Mouse (Mus musculus): Measurements from ENCODE around the gene Gm12216. TPM values are rescaled to one million over a fixed set of nuclear protein-coding genes. Genes with fewer than 3 reads are reported as not detected.

The Gm12216 gene
- total RNA-seq, 2 experiments from 2014 or later = 3.0 to 5.9 TPM

DNA sequence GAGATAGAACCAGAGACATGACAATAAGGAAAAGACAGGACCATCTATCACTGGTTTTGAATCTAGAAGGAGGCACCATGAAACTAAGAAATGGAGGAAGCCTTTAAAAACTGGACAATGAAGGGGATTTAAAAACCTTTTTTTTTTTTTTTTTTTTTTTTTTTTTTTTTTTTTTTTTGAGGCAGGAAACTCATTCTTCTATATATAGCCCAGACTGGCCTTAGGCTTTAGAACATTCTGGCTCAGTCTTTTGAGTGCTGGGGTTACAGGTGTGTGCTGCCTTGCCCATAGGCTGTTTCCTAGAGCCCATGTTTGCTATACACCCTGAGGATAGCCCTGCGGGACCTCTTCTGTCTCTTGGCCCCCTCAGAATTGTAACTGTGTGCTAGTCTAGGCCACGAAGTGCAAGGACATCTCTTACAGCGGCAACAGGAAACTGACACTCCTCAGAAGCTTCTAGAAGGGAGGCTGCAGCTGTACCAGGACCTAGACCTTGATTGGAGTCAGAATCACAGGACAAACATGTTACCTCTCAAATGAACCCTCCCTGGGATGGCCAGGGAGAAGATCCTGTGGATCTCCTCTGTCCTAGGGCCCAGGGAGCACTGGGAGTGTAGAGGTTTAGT is 73.6 kb downstream of the Gm12216 start:
- H3K27ac ChIP-seq = no peak overlapping the region
- DNase-seq (ENCODE audit: extremely low spot score in 1 of 2, low spot score in 2 of 2) = no peak
- intact Hi-C loops (cut with DNase I) = no loop called here
- no peak for TF ChIP-seq CTCF (IDR thresholded peaks at IDR 0.05)
- H3K4me3 ChIP-seq = no peak overlapping the region

DNA sequence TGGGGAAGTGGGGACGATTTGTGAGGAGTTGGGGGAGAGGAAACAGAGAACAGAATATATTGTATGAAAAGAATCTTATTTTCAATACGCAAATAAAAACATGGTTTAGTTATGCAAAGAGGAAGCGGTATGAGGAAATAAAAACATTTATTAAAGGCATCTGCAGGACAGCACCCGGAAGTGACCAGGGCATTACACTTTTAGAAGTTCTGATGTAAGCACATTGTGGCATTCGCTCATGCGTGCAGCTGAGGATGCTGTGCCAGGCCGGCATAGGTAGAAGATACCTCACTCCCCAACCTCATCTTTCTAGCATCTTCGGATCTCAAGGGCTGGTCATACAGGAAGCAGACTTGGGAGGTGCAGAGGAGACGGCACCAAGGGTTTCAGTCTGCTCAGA is 75.8 kb downstream of the Gm12216 start:
- Histone ChIP-seq H3K4me3 (no peak overlapping the region), H3K27ac (no peak overlapping the region)
- intact Hi-C loops (cut with DNase I) = no loop called here
- TF ChIP-seq CTCF (IDR thresholded peaks at IDR 0.05) = no peak
- no peak for DNase-seq (ENCODE audit: extremely low spot score in 1 of 2, low spot score in 2 of 2)

DNA sequence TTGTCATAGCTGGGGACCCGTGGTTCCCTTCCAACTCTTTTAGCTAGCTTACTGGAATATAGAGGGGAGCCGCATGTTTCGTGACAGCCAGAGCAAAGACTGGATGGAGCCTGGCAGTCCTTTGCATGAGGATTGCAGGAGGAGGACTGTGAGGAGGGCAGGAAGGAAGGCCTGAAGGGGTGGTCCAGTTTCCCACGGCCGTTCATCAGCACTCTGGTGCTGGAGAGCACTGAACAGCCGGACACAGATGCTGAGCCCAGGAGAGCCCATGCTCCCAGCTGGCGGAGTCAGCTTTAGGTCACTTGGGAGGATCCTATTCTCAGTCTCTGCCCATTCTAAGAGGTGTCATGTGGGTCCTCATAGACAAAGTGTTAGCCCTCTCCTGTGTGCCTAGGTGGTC is 77.1 kb downstream of the Gm12216 start:
- H3K27ac ChIP-seq = no peak overlapping the region
- intact Hi-C loops (cut with DNase I) = no loop called here
- no peak for DNase-seq (ENCODE audit: extremely low spot score in 1 of 2, low spot score in 2 of 2)

DNA sequence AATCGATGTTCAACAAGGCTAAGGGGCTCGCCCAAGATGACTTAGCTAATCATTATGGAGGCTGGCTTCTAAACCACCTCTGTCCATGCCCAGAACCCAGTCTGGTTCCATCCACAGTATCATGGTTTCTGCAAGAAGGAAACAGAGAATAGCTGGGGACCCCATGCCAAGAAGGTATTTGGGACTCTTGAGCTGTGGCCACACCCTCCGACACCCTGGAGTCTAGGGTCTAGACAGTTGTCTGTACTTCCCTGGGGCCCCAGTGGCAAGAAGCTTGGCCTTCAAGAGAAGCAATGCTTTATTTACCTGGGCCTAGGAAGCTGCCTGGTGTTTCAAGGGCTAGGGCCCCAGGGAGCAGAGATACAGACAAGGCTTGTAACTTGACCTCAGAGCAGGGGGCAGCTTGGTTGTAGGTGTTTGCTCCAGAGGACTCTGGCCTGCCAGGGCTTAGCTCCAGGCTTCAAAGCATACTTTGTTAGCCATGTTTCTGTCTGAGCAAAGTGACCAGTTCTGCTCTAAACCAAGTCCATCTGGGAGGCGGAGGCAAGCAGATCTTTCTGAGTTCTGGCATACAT is 77.8 kb downstream of the Gm12216 start:
- no peak for DNase-seq (ENCODE audit: extremely low spot score in 1 of 2, low spot score in 2 of 2)
- intact Hi-C loops (cut with DNase I) = no loop called here
- TF ChIP-seq CTCF (IDR thresholded peaks at IDR 0.05) = no peak
- H3K4me3 ChIP-seq = no peak overlapping the region
- H3K27ac ChIP-seq = no peak overlapping the region

More for the DNA sequence above, 77.1 kb downstream of the Gm12216 start:
- no peak overlapping the region for H3K4me3 ChIP-seq
- no peak for TF ChIP-seq CTCF (IDR thresholded peaks at IDR 0.05)

DNA sequence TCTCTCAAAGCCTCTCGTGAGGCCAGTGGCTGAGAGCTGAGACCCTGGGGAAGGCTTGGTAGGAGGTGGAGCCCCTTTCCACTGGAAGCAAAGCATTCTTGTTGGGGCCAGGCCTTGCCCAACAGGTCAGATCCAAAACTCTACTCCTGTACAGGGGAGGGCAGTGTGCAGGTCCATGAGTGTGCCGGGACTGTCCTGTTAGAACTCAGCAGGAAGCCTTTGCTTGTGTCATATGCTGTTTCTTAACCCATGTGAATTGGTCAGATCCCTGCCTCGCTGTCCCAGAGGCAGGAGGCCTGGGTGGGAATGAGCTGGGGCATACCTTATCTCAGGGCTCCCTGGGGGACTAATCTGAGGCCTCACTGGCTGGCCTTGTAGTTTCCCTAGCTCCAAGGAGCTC is 78.8 kb downstream of the Gm12216 start:
- no peak for DNase-seq (ENCODE audit: extremely low spot score in 1 of 2, low spot score in 2 of 2)
- no peak for TF ChIP-seq CTCF (IDR thresholded peaks at IDR 0.05)
- intact Hi-C loops (cut with DNase I) = no loop called here
- H3K27ac ChIP-seq = no peak overlapping the region
- H3K4me3 ChIP-seq = no peak overlapping the region

DNA sequence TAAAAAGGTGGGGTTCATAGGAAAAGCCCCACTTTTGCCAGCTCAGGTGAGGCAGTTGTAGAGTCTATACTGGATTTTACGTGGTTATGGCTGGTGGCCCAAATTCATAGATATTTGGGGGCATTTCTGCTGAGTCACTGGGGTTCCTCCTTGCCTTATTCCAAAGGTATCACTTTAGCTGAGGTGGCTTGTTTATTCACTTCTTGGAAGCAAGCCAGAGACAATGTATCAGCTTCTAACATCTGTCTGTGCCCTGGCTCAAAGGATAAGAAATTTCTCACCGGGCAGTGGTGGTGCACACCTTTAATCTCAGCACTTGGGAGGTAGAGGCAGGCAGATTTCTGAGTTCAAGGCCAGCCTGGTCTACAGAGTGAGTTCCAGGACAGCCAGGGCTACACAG is 79.2 kb downstream of the Gm12216 start:
- H3K27ac ChIP-seq = no peak overlapping the region
- H3K4me3 ChIP-seq = no peak overlapping the region
- no peak for DNase-seq (ENCODE audit: extremely low spot score in 1 of 2, low spot score in 2 of 2)
- intact Hi-C loops (cut with DNase I) = no loop called here
- TF ChIP-seq CTCF (IDR thresholded peaks at IDR 0.05) = no peak

DNA sequence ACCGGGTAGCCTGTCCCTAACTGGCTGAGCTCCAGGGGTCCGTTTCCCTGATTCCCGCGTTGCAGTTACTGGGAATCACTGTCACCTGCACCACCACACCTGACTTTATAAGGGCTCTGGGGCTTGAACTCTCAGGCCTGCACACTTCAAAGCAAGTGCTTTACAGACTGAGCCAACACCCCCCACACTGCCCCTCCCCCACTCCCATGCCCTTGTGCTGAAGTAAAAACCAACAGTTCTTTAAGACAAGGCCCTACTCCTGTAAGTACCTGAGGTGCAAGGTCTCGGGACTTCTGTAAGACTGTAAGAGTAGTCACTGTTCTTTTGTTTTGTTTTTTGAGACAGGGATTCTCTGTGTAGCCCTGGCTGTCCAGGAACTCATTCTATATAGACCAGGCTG is 80.6 kb downstream of the Gm12216 start:
- no peak for TF ChIP-seq CTCF (IDR thresholded peaks at IDR 0.05)
- intact Hi-C loops (cut with DNase I) = no loop called here
- DNase-seq (ENCODE audit: extremely low spot score in 1 of 2, low spot score in 2 of 2) = no peak
- Histone ChIP-seq H3K27ac (no peak overlapping the region), H3K4me3 (no peak overlapping the region)

DNA sequence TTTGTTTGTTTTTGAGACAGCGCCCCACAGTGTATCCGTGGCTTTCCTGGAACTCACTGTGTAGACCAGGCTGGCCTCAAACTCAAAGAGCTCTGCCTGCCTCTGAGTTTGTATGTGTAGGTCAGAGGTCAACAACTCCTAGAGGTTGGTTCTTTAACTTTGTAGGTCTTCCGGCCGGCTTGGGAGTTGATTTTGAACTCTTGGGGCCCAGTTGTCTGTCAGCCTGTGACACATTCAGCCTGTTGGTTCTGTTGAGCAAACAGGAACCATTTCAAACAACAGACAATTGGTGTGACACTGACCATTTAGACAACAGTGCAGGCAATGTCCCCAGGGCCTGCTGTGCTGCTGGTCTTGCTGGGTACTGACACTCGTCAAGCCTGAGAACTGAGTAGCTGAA is 81.3 kb downstream of the Gm12216 start:
- DNase-seq (ENCODE audit: extremely low spot score in 1 of 2, low spot score in 2 of 2) = no peak
- Histone ChIP-seq H3K27ac (no peak overlapping the region), H3K4me3 (no peak overlapping the region)
- intact Hi-C loops (cut with DNase I) = no loop called here
- no peak for TF ChIP-seq CTCF (IDR thresholded peaks at IDR 0.05)

DNA sequence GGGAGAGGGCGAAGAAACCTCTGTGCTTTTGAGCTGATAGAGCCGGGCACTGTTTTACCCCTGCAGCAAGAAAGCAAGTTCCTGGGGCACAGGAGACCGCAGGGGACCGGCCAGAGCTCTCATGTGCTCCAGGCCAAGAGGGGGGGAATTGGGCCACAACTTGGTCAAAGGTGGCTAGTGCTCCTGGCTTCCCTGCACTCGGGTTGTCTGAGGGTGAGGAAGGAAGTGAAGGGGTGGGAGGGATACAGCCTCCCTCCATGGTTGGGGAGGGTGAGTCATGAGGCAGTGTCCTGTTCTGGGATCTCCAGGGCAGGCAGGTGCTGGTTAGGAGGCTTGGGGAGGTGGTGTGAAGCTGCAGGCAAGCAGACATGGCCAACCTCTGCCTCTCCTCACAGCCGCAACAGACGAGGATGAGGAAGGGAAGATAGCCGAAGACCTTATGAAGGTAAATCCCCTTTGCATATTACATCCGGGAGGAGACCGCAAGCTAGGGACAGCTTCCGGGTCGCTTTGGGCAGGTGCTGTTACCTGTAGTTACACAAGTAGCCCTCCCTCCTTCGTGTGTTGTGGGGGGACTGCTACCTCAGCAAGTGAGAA is 84.3 kb downstream of the Gm12216 start:
- intact Hi-C loops (cut with DNase I) = no loop called here
- DNase-seq (ENCODE audit: extremely low spot score in 1 of 2, low spot score in 2 of 2) = no peak
- H3K27ac ChIP-seq = no peak overlapping the region
- no peak for TF ChIP-seq CTCF (IDR thresholded peaks at IDR 0.05)
- H3K4me3 ChIP-seq = no peak overlapping the region

DNA sequence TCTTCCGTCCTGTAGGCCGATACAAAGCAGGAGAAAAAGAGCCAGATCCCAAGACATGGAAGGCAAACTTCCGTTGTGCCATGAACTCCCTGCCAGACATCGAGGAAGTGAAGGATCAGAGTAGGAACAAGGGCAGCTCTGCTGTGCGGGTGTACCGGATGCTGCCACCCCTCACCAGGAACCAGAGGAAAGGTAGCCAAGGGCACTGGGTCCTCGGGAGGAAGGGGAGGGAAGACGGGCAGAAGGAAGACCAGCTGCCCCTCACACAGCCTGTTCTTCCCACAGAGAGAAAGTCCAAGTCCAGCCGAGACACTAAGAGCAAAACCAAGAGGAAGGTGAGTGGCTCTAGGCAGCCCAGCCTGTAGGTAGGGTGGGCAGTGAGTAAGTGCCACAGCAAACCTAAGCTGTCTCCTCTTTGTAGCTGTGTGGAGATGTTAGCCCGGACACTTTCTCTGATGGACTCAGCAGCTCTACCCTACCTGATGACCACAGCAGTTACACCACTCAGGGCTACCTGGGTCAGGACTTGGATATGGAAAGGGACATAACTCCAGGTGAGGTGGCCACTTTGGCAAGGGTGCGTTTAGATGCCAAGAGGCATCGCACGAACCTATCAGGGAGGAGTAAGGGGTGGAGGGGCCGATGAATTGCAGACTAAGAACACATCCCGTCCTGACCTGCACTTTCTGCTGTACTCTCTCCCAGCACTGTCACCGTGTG is 85.3 kb downstream of the Gm12216 start:
- no peak overlapping the region for H3K27ac ChIP-seq
- TF ChIP-seq CTCF (IDR thresholded peaks at IDR 0.05) = no peak
- intact Hi-C loops (cut with DNase I) = no loop called here
- no peak for DNase-seq (ENCODE audit: extremely low spot score in 1 of 2, low spot score in 2 of 2)
- H3K4me3 ChIP-seq = no peak overlapping the region

DNA sequence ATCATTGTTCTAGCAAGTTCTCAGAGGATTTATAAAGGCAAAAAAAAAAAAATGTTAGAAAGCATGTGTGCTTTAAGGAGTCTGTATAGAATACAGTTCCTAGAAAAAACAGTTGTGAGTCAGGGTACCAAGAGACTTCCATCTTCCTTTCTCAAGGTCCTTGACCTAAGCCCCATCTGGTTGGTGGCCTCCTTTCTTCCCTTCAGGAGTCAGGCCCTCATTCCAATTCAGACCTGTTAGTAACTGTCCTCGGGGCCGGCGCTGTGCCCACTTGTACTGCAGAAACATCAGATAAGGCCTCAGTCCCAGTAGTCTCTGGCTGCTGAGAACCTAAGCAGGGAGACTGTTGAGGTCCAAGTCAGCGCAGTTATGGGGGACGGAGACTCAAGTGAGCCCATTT is 86.0 kb downstream of the Gm12216 start, which contains the start of gene Gm17334:
Gm17334 (minus strand) TSS at position 101 of the 400 bp plus-strand sequence.
- Histone ChIP-seq H3K27ac (no peak within 1 kb of the TSS), H3K4me3 (no peak within 1 kb of the TSS)
- DNase-seq (ENCODE audit: extremely low spot score in 1 of 2, low spot score in 2 of 2) = no peak
- no peak for TF ChIP-seq CTCF (IDR thresholded peaks at IDR 0.05)
- intact Hi-C loops (cut with DNase I) = no loop called here

DNA sequence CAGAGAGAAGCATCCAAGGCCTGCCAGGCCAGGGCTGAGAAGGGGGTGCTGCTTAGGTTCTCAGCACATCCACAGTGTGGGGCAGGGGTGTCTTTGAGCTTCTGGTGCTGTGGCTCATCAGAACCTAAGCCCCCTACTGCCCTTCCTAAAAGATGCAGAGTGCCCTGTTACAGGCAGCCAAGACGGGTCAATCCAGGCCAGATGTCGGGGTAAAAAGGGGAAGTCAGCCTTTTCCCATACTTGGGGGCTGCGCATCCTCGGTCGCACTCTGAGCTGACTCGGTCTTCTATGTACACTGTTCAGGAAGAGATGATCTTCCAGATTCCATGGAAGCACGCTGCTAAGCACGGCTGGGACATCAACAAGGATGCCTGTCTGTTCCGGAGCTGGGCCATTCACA is 86.5 kb downstream of the Gm12216 start:
- DNase-seq (ENCODE audit: extremely low spot score in 1 of 2, low spot score in 2 of 2) = no peak
- Histone ChIP-seq H3K27ac (no peak overlapping the region), H3K4me3 (no peak overlapping the region)
- intact Hi-C loops (cut with DNase I) = no loop called here
- no peak for TF ChIP-seq CTCF (IDR thresholded peaks at IDR 0.05)
